Mouse (Mus musculus) kidney, adult 2 months (tissue): ENCODE measurements around the gene Celf2.

Experiments
- CTCF ChIP-seq: fragments of 200-500 bp; conservative IDR thresholded peaks from 2 replicates; pipeline ENCODE4 v1.5.1; 2011; ENCODE audit warnings: low read depth, mild to moderate bottlenecking, control low read depth, low read length, moderate library complexity, mixed read lengths; ENCODE audit not compliant: insufficient read depth, insufficient read length
- POLR2A ChIP-seq: fragments of 200-500 bp; IDR thresholded peaks from one replicate; pipeline ENCODE4 v1.6.1; 2011; ENCODE audit warnings: low read depth, low read length, control low read depth

- no peak for TF ChIP-seq CTCF
- TF ChIP-seq POLR2A, result no peak
Measured at GRCm38 (mm10) chr2:6710687-6711430, 798.5 kb downstream of the Celf2 start.
